Mouse (Mus musculus) retina, embryonic 14.5 days (tissue): ENCODE measurements at regions not wholly inside any gene's neighbourhood (a gene's known extent, or its start where the extent isn't known, plus 50 kb on each side); places are given as distances from the start of the nearest gene placed in this dataset.

ENCODE experiments used
- DNase-seq: peaks from one replicate; pipeline ENCODE4 v3.0.0-alpha.2; 2015; ENCODE audit warnings: low spot score

- no peak for DNase-seq
Measured at GRCm38 (mm10) chr16:44674198-44674597, 49.9 kb upstream of the Nepro start.

GRCm38 (mm10) chr16:44672422-44672819 is 51.7 kb upstream of the Nepro start:
- DNase-seq = no peak

- DNase-seq = peak; percentile 62
Measured at GRCm38 (mm10) chr16:44671551-44672421, 52.3 kb upstream of the Nepro start.

GRCm38 (mm10) chr16:44668061-44668460 is 56.0 kb upstream of the Nepro start:
- no peak for DNase-seq

GRCm38 (mm10) chr16:44667118-44667517 is 57.0 kb upstream of the Nepro start:
- no peak for DNase-seq

- no peak for DNase-seq
Measured at GRCm38 (mm10) chr16:44666431-44666997, 57.6 kb upstream of the Nepro start.

- no peak for DNase-seq
Measured at GRCm38 (mm10) chr16:44665491-44665931, 58.6 kb upstream of the Nepro start.

- DNase-seq = no peak
Measured at GRCm38 (mm10) chr16:44662966-44663600, 61.0 kb upstream of the Nepro start.

- peak; percentile 70 for DNase-seq
Measured at GRCm38 (mm10) chr16:44660996-44661876, 62.9 kb upstream of the Nepro start.

GRCm38 (mm10) chr16:44658306-44658705 is 65.8 kb upstream of the Nepro start:
- no peak for DNase-seq

GRCm38 (mm10) chr16:44656181-44656580 is 67.9 kb upstream of the Nepro start:
- no peak for DNase-seq

- DNase-seq = no peak
Measured at GRCm38 (mm10) chr16:44655306-44655705, 68.8 kb upstream of the Nepro start.

- DNase-seq = no peak
Measured at GRCm38 (mm10) chr16:44648547-44649223, 75.4 kb upstream of the Nepro start.

GRCm38 (mm10) chr16:44643992-44644391 is 80.1 kb upstream of the Nepro start:
- DNase-seq = peak; percentile 57

- DNase-seq = no peak
Measured at GRCm38 (mm10) chr16:44637100-44637499, 78.4 kb upstream of the Boc start.

GRCm38 (mm10) chr16:44634486-44634885 is 75.8 kb upstream of the Boc start:
- DNase-seq = no peak

- DNase-seq = no peak
Measured at GRCm38 (mm10) chr16:44633059-44633667, 74.5 kb upstream of the Boc start.

GRCm38 (mm10) chr16:44632330-44633058 is 73.8 kb upstream of the Boc start:
- DNase-seq = no peak

- no peak for DNase-seq
Measured at GRCm38 (mm10) chr16:44631357-44632053, 72.8 kb upstream of the Boc start.

- no peak for DNase-seq
Measured at GRCm38 (mm10) chr16:44630861-44631260, 72.2 kb upstream of the Boc start.
